Mouse (Mus musculus) stomach, embryonic 16.5 days (tissue): ENCODE results near the gene Per2. TPM values are rescaled to one million over a fixed set of nuclear protein-coding genes. Genes with fewer than 3 reads are reported as not detected.

Experiments
- ATAC-seq: fragments of 200-750 bp; cut with Nextera tagmentation; 2 replicates; pipeline ENCODE4 v1.8.0; 2017; ENCODE audit warnings: moderate number of reproducible peaks, moderate TSS enrichment; ENCODE audit not compliant: insufficient read depth, low FRiP score
- H3K27ac ChIP-seq: fragments of 300-500 bp; sonication (generic); 2 replicates; pipeline ENCODE4 v1.5.1; 2014; ENCODE audit warnings: low read length
- H3K27me3 ChIP-seq: fragments of 300-500 bp; sonication (generic); 2 replicates; pipeline ENCODE4 v1.6.1; 2014; ENCODE audit warnings: low read length, control low read depth, mixed read lengths; ENCODE audit not compliant: control insufficient read depth, insufficient read depth
- H3K36me3 ChIP-seq: fragments of 300-500 bp; sonication (generic); 2 replicates; pipeline ENCODE4 v1.6.1; 2014; ENCODE audit warnings: low read length; ENCODE audit not compliant: control insufficient read depth, insufficient read depth
- H3K4me1 ChIP-seq: fragments of 300-500 bp; sonication (generic); 2 replicates; pipeline ENCODE4 v1.6.1; 2014; ENCODE audit warnings: low read length, control low read depth, mixed read lengths; ENCODE audit not compliant: control insufficient read depth, insufficient read depth
- H3K4me2 ChIP-seq: fragments of 300-500 bp; sonication (generic); 2 replicates; pipeline ENCODE4 v1.6.1; 2014; ENCODE audit warnings: low read depth, low read length, mixed read lengths
- H3K4me3 ChIP-seq: fragments of 300-500 bp; sonication (generic); replicated peaks from 2 replicates; pipeline ENCODE4 v1.5.1; 2014; ENCODE audit warnings: mild to moderate bottlenecking, low read length
- H3K9ac ChIP-seq: fragments of 300-500 bp; sonication (generic); 2 replicates; pipeline ENCODE4 v1.6.1; 2014; ENCODE audit warnings: low read length
- H3K9me3 ChIP-seq: fragments of 300-500 bp; sonication (generic); replicated peaks from 2 replicates; pipeline ENCODE4 v1.6.1; 2016; ENCODE audit warnings: low read length, control low read depth; ENCODE audit not compliant: control insufficient read depth
- WGBS: fragments of 180-500 bp; shearing (Covaris S2); extraction: QIAGEN DNeasy Blood & Tissue Kit; methylation state at CpG from one replicate; pipeline ENCODE4 v1.1.7; 2014; 5-methylcytosine and 5-hydroxymethylcytosine counted together
- polyA plus RNA-seq: library from polyadenylated mRNA; unstranded; fragments of >200 nt; fragmentation: Nextera tagmentation; extraction: Ambion mirVana; gene quantifications from 2 replicates; pipeline ENCODE4 v1.2.1, GENCODE M21; 2015

Per2 gene
- polyA plus RNA-seq, 1 experiment from 2014 or later: 7.7 TPM

GRCm38 (mm10) chr1:91442350-91442990 is 16.7 kb downstream of the Per2 start:
- ATAC-seq: peak; percentile 63; the same call in 1 of the 2 replicates
- peaks cover 20% of the 10 kb centered on the region for H3K36me3 ChIP-seq
- 63% methylated on average over 6 of the region's 7 CpGs for WGBS
- peaks cover 4% of the 10 kb centered on the region; the same call in 1 of the 2 replicates for H3K9me3 ChIP-seq
- peak overlapping the region; percentile 6; the same call in 1 of the 2 replicates for H3K4me3 ChIP-seq
- H3K27ac ChIP-seq: peak overlapping the region; percentile 64
- peaks cover 4% of the 10 kb centered on the region; the same call in 1 of the 2 replicates for H3K4me1 ChIP-seq
- 0 out of 2 replicates have a peak overlapping the region, but pooled peaks have one; percentile 12 for H3K4me2 ChIP-seq
- H3K27me3 ChIP-seq: no peaks in the 10 kb centered on the region
- peak overlapping the region; percentile 46; the same call in 1 of the 2 replicates for H3K9ac ChIP-seq

GRCm38 (mm10) chr1:91441855-91442254 is 17.3 kb downstream of the Per2 start:
- Histone ChIP-seq H3K27ac (no peak overlapping the region), H3K9ac (no peak overlapping the region), H3K9me3 (no peaks in the 10 kb centered on the region), H3K27me3 (no peaks in the 10 kb centered on the region), H3K4me1 (peaks cover 4% of the 10 kb centered on the region), H3K36me3 (peaks cover 14% of the 10 kb centered on the region; the same call in 1 of the 2 replicates), H3K4me3 (no peak overlapping the region), H3K4me2 (no peak overlapping the region)
- 87% methylated on average over 3 of the region's 3 CpGs for WGBS
- ATAC-seq: no peak

- peaks cover 15% of the 10 kb centered on the region for H3K4me1 ChIP-seq
- H3K9ac ChIP-seq: no peak overlapping the region
- no peak overlapping the region for H3K4me3 ChIP-seq
- no peak overlapping the region for H3K4me2 ChIP-seq
- H3K27ac ChIP-seq: no peak overlapping the region
- H3K9me3 ChIP-seq: no peaks in the 10 kb centered on the region
- 86% methylated on average over 8 of the region's 8 CpGs for WGBS
- peaks cover 14% of the 10 kb centered on the region; the same call in 1 of the 2 replicates for H3K36me3 ChIP-seq
- ATAC-seq: no peak
- H3K27me3 ChIP-seq: no peaks in the 10 kb centered on the region
Observed at GRCm38 (mm10) chr1:91439776-91440175, 19.3 kb downstream of the Per2 start.

- Histone ChIP-seq H3K9ac (no peak overlapping the region), H3K4me3 (no peak overlapping the region), H3K4me2 (no peak overlapping the region), H3K4me1 (peaks cover 15% of the 10 kb centered on the region), H3K27me3 (no peaks in the 10 kb centered on the region), H3K27ac (no peak overlapping the region), H3K36me3 (peaks cover 9% of the 10 kb centered on the region; the same call in 1 of the 2 replicates), H3K9me3 (no peaks in the 10 kb centered on the region)
- no peak for ATAC-seq
- 85% methylated on average over 7 of the region's 7 CpGs for WGBS
Observed at GRCm38 (mm10) chr1:91437573-91437972, 21.6 kb downstream of the Per2 start.

GRCm38 (mm10) chr1:91437083-91437400 is 22.1 kb downstream of the Per2 start:
- Histone ChIP-seq H3K9me3 (no peaks in the 10 kb centered on the region), H3K4me3 (no peak overlapping the region), H3K36me3 (peaks cover 9% of the 10 kb centered on the region; the same call in 1 of the 2 replicates), H3K27ac (peak overlapping the region; percentile 87; the same call in 1 of the 2 replicates), H3K4me1 (peaks cover 15% of the 10 kb centered on the region), H3K27me3 (no peaks in the 10 kb centered on the region), H3K4me2 (no peak overlapping the region), H3K9ac (no peak overlapping the region)
- ATAC-seq: no peak
- 91% methylated on average over 3 of the region's 3 CpGs for WGBS

GRCm38 (mm10) chr1:91436380-91437082 is 22.6 kb downstream of the Per2 start:
- Histone ChIP-seq H3K4me2 (no peak overlapping the region), H3K4me1 (peaks cover 15% of the 10 kb centered on the region), H3K27ac (peak overlapping the region; percentile 87), H3K9ac (no peak overlapping the region), H3K27me3 (no peaks in the 10 kb centered on the region), H3K9me3 (no peaks in the 10 kb centered on the region), H3K36me3 (peaks cover 6% of the 10 kb centered on the region; the same call in 1 of the 2 replicates), H3K4me3 (no peak overlapping the region)
- ATAC-seq: peak; percentile 86
- WGBS: 43% methylated on average over 6 of the region's 6 CpGs

GRCm38 (mm10) chr1:91435606-91436130 is 23.5 kb downstream of the Per2 start:
- 86% methylated on average over 13 of the region's 13 CpGs for WGBS

GRCm38 (mm10) chr1:91434905-91435304 is 24.2 kb downstream of the Per2 start:
- 94% methylated on average over 8 of the region's 8 CpGs for WGBS
- Histone ChIP-seq H3K4me1 (peaks cover 15% of the 10 kb centered on the region), H3K27ac (no peak overlapping the region), H3K4me3 (no peak overlapping the region), H3K4me2 (no peak overlapping the region), H3K9me3 (no peaks in the 10 kb centered on the region), H3K36me3 (peaks cover 6% of the 10 kb centered on the region; the same call in 1 of the 2 replicates), H3K9ac (no peak overlapping the region), H3K27me3 (no peaks in the 10 kb centered on the region)
- ATAC-seq: no peak

More at GRCm38 (mm10) chr1:91435606-91436130, 23.5 kb downstream of the Per2 start:
- Histone ChIP-seq H3K4me3 (no peak overlapping the region), H3K9me3 (no peaks in the 10 kb centered on the region), H3K27ac (peak overlapping the region; percentile 87), H3K36me3 (peaks cover 6% of the 10 kb centered on the region; the same call in 1 of the 2 replicates), H3K4me2 (no peak overlapping the region), H3K9ac (0 out of 2 replicates have a peak overlapping the region, but pooled peaks have one; percentile 8), H3K4me1 (peaks cover 15% of the 10 kb centered on the region), H3K27me3 (no peaks in the 10 kb centered on the region)
- no peak for ATAC-seq

- ATAC-seq: no peak
- H3K4me1 ChIP-seq: peaks cover 3% of the 10 kb centered on the region
- H3K36me3 ChIP-seq: peaks cover 16% of the 10 kb centered on the region
- WGBS: 61% methylated on average over 7 of the region's 7 CpGs
- H3K9ac ChIP-seq: no peak overlapping the region
- no peaks in the 10 kb centered on the region for H3K9me3 ChIP-seq
- H3K27ac ChIP-seq: no peak overlapping the region
- H3K4me3 ChIP-seq: no peak overlapping the region
- H3K27me3 ChIP-seq: no peaks in the 10 kb centered on the region
- H3K4me2 ChIP-seq: no peak overlapping the region
Observed at GRCm38 (mm10) chr1:91430761-91431160, 28.4 kb downstream of the Per2 start.
